Mouse (Mus musculus) cerebellum, adult 2 months (tissue): ENCODE results near the gene Dennd5b.

Experiments
- CTCF ChIP-seq: fragments of 200-500 bp; IDR thresholded peaks from 2 replicates; pipeline ENCODE4 v1.5.1; 2011; ENCODE audit warnings: low read depth, mild to moderate bottlenecking, control low read depth, low read length, moderate library complexity, borderline replicate concordance; ENCODE audit not compliant: insufficient read depth
- POLR2A ChIP-seq: fragments of 200-500 bp; IDR thresholded peaks from 2 replicates; pipeline ENCODE4 v1.6.1; 2011; ENCODE audit warnings: low read length, control low read depth, borderline replicate concordance; ENCODE audit not compliant: insufficient read depth

- TF ChIP-seq POLR2A, result no peak
- TF ChIP-seq CTCF, result no peak
Observed at GRCm38 (mm10) chr6:148959540-148960238, 141.8 kb downstream of the Dennd5b start.
